Mouse (Mus musculus): ENCODE measurements around the gene Chil3.
"Not testable (repeated sequence)": the region's sequence is repeated elsewhere in the genome, so short reads cannot be mapped to it uniquely, and the experiment has no call there.

The Chil3 gene

GRCm38 (mm10) chr3:106167464-106167863, at the start of gene Chil3:
Gene Chil3 (minus strand): TSS chr3:106167564.
- no peak for DNase-seq (ENCODE audit: low spot score in 2 of 2)

- not testable (repeated sequence) for DNase-seq (ENCODE audit: low spot score in 2 of 2)
Measured at GRCm38 (mm10) chr3:106198030-106198429, 30.7 kb upstream of the Chil3 start.

GRCm38 (mm10) chr3:106197246-106197645, 29.9 kb upstream of the Chil3 start:
- not testable (repeated sequence) for DNase-seq (ENCODE audit: low spot score in 2 of 2)

- DNase-seq (ENCODE audit: low spot score in 2 of 2) = no peak
Measured at GRCm38 (mm10) chr3:106196276-106196675, 28.9 kb upstream of the Chil3 start.

GRCm38 (mm10) chr3:106195486-106195885, 28.1 kb upstream of the Chil3 start:
- DNase-seq (ENCODE audit: low spot score in 2 of 2) = no peak

GRCm38 (mm10) chr3:106187991-106188390, 20.6 kb upstream of the Chil3 start:
- DNase-seq (ENCODE audit: low spot score in 2 of 2) = no peak

- DNase-seq (ENCODE audit: low spot score in 2 of 2) = no peak
Measured at GRCm38 (mm10) chr3:106177509-106178189, 10.3 kb upstream of the Chil3 start.

GRCm38 (mm10) chr3:106174971-106175370, 7.6 kb upstream of the Chil3 start:
- DNase-seq (ENCODE audit: low spot score in 2 of 2) = not testable (repeated sequence)

GRCm38 (mm10) chr3:106172506-106172905, 5.1 kb upstream of the Chil3 start:
- not testable (repeated sequence) for DNase-seq (ENCODE audit: low spot score in 2 of 2)

GRCm38 (mm10) chr3:106171135-106171731, 3.9 kb upstream of the Chil3 start:
- DNase-seq (ENCODE audit: low spot score in 2 of 2) = no peak

GRCm38 (mm10) chr3:106170522-106171053, 3.2 kb upstream of the Chil3 start:
- DNase-seq (ENCODE audit: low spot score in 2 of 2) = no peak

- DNase-seq (ENCODE audit: low spot score in 2 of 2) = no peak
Measured at GRCm38 (mm10) chr3:106154413-106154812, 13.0 kb downstream of the Chil3 start.

- no peak for DNase-seq (ENCODE audit: low spot score in 2 of 2)
Measured at GRCm38 (mm10) chr3:106144081-106144480, 23.3 kb downstream of the Chil3 start.

GRCm38 (mm10) chr3:106131690-106132089, 35.7 kb downstream of the Chil3 start:
- DNase-seq (ENCODE audit: low spot score in 2 of 2) = peak; percentile 74 to 79

GRCm38 (mm10) chr3:106128807-106129493, 38.4 kb downstream of the Chil3 start:
- DNase-seq (ENCODE audit: low spot score in 2 of 2) = no peak

- no peak for DNase-seq (ENCODE audit: low spot score in 2 of 2)
Measured at GRCm38 (mm10) chr3:106126999-106127398, 40.4 kb downstream of the Chil3 start.

GRCm38 (mm10) chr3:106112929-106113328, 54.4 kb downstream of the Chil3 start, which contains the start of gene Chia1:
Gene Chia1 (plus strand): TSS chr3:106113229.
- no peak for DNase-seq (ENCODE audit: low spot score in 2 of 2)

Data from frontal cortex, postnatal 36 days (tissue).